Mouse (Mus musculus) stomach, postnatal 0 days (tissue): ENCODE measurements around the gene Ccp110.

ENCODE experiments used
- CTCF ChIP-seq: IDR thresholded peaks from 2 replicates; pipeline ENCODE4 v1.5.1; 2016; ENCODE audit warnings: antibody characterized with exemption, low read depth, mild to moderate bottlenecking, moderate library complexity
- EP300 ChIP-seq: optimal IDR thresholded peaks from 2 replicates; pipeline ENCODE3; 2016; ENCODE audit warnings: antibody characterized with exemption

DNA sequence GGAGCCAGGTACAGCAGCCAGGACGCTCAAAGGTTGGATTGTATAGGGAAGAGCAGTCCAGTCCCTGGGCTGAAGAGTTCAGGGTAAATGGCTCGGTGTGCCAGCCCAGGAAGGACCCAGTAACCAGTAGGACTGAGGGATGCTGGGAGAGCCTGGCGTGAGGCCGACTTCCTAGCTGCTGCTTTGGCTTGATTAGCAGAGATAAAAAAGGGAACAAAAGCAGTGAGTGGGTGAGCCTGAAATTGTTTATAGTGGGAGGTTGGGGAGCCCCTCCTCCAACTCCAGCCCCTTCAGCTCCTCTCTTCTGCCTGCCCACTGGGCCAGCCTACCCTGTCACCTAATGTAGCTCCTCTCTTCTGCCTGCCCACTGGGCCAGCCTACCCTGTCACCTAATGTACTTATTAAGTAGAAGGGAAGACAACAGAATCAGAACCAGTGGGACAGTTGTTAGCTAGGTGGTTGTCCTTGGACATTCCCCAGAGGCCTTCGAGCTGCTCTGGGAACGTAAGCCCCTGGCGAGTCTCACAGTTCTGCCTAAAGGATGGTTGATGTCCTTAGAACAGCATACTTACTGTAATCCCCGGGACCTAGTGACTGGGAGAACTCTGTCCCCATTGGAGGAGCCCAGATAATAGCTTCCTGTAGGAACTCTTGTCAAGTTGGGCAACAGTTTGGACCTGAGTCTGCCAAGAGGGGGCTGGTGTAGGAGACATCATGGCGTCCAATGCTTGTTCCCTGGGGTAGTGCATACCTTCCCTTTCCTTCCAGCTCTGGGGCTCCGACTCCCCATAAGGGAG, 65.4 kb downstream of the Ccp110 start:
- no peak for TF ChIP-seq CTCF
- no peak for TF ChIP-seq EP300
